Mouse (Mus musculus) CH12.LX (cell line): ENCODE results near the gene Mark4. TPM values are rescaled to one million over a fixed set of nuclear protein-coding genes. Genes with fewer than 3 reads are reported as not detected.

ENCODE experiments used
- DNase-seq: peaks from one replicate; pipeline ENCODE4 v3.0.0-alpha.2; 2013; ENCODE audit errors: extremely low read depth
- H3K27ac ChIP-seq: 2 replicates; pipeline ENCODE4 v1.5.1; 2012; ENCODE audit warnings: low read depth, mild to moderate bottlenecking, control low read depth, moderate library complexity; ENCODE audit not compliant: insufficient read depth
- H3K27me3 ChIP-seq: replicated peaks from 2 replicates; pipeline ENCODE3; 2012; ENCODE audit warnings: inconsistent platforms
- H3K36me3 ChIP-seq, 2 experiments: replicated peaks in 1 of 2; 2 replicates each; pipeline versions ENCODE3 to v1.6.1; 2012; ENCODE audit warnings: inconsistent platforms in 1 of 2, low read length in 1 of 2, mild to moderate bottlenecking in 1 of 2, mixed read lengths in 1 of 2, moderate library complexity in 1 of 2; ENCODE audit not compliant: control insufficient read depth in 1 of 2, insufficient read depth in 1 of 2
- H3K4me1 ChIP-seq, 2 experiments: 2 replicates each; pipeline ENCODE4 v1.6.1; 2012; ENCODE audit warnings: inconsistent platforms in 1 of 2, moderate library complexity in 1 of 2; ENCODE audit not compliant: insufficient read depth in 2 of 2, control insufficient read depth in 1 of 2
- H3K4me2 ChIP-seq: 2 replicates; pipeline ENCODE4 v1.6.1; 2012; ENCODE audit warnings: low read depth, mild to moderate bottlenecking, control low read depth; ENCODE audit not compliant: poor library complexity, insufficient read depth, severe bottlenecking
- H3K4me3 ChIP-seq, 3 experiments: fragments of 150-350 bp in 1 of 3; sonication (generic) in 1 of 3; replicated peaks in 1 of 3; 2 replicates each; pipeline versions ENCODE3 to v1.5.1; 2011 to 2012; ENCODE audit warnings: low read depth in 2 of 3, low read length in 2 of 3, mild to moderate bottlenecking in 2 of 3, moderate library complexity in 2 of 3, control low read depth in 1 of 3, improper control_type of control experiment in 1 of 3, inconsistent platforms in 1 of 3, mixed read lengths in 1 of 3; ENCODE audit not compliant: poor library complexity in 1 of 3
- H3K79me2 ChIP-seq: replicated peaks from 2 replicates; pipeline ENCODE4 v1.6.1; 2012; ENCODE audit warnings: mild to moderate bottlenecking, moderate library complexity; ENCODE audit not compliant: control insufficient read depth, poor library complexity, insufficient read depth, severe bottlenecking; ENCODE audit errors: extremely low read depth
- H3K9ac ChIP-seq: 2 replicates; pipeline ENCODE4 v1.6.1; 2012; ENCODE audit warnings: low read depth, mild to moderate bottlenecking, control low read depth, moderate library complexity; ENCODE audit not compliant: insufficient read depth
- H3K9me3 ChIP-seq: replicated peaks from 2 replicates; pipeline ENCODE3; 2012; ENCODE audit warnings: low read length, inconsistent platforms, mixed read lengths
- BHLHE40 ChIP-seq: IDR thresholded peaks from 2 replicates; pipeline ENCODE4 v1.6.1; 2011; ENCODE audit warnings: mild to moderate bottlenecking, low read depth, low read length, improper control_type of control experiment
- CHD2 ChIP-seq: IDR thresholded peaks from 2 replicates; pipeline ENCODE4 v1.6.1; 2011; ENCODE audit warnings: low read length, improper control_type of control experiment
- EP300 ChIP-seq: IDR thresholded peaks from 2 replicates; pipeline ENCODE4 v1.6.1; 2011; ENCODE audit warnings: low read length, improper control_type of control experiment
- ETS1 ChIP-seq: conservative IDR thresholded peaks from 2 replicates; pipeline ENCODE4 v1.6.1; 2012; ENCODE audit warnings: low read depth, mild to moderate bottlenecking, inconsistent platforms, low read length, improper control_type of control experiment, moderate library complexity
- HCFC1 ChIP-seq: IDR thresholded peaks from 2 replicates; pipeline ENCODE4 v1.6.1; 2012; ENCODE audit warnings: low read depth, mild to moderate bottlenecking, inconsistent platforms, low read length, improper control_type of control experiment
- JUN ChIP-seq: IDR thresholded peaks from 2 replicates; pipeline ENCODE4 v1.6.1; 2011; ENCODE audit warnings: low read depth, mild to moderate bottlenecking, low read length, improper control_type of control experiment, moderate library complexity; ENCODE audit not compliant: insufficient read depth
- KAT2A ChIP-seq: IDR thresholded peaks from 2 replicates; pipeline ENCODE4 v1.6.1; 2012; ENCODE audit warnings: low read length, improper control_type of control experiment, inconsistent platforms; ENCODE audit not compliant: insufficient replicate concordance
- MEF2A ChIP-seq: IDR thresholded peaks from 2 replicates; pipeline ENCODE4 v1.6.1; 2014; ENCODE audit warnings: low read depth, mild to moderate bottlenecking, inconsistent platforms, low read length, improper control_type of control experiment, borderline replicate concordance
- MXI1 ChIP-seq: IDR thresholded peaks from 2 replicates; pipeline ENCODE4 v1.6.1; 2011; ENCODE audit warnings: mild to moderate bottlenecking, low read depth, low read length, improper control_type of control experiment
- NELFE ChIP-seq: IDR thresholded peaks from 2 replicates; pipeline ENCODE4 v1.6.1; 2011; ENCODE audit warnings: low read depth, low read length, improper control_type of control experiment
- NRF1 ChIP-seq: IDR thresholded peaks from 2 replicates; pipeline ENCODE4 v1.6.1; 2014; ENCODE audit warnings: low read depth, mild to moderate bottlenecking, inconsistent platforms, low read length, improper control_type of control experiment, moderate library complexity
- POLR2A ChIP-seq: IDR thresholded peaks from 2 replicates; pipeline ENCODE4 v1.6.1; 2011; ENCODE audit warnings: low read depth, mild to moderate bottlenecking, improper control_type of control experiment, low read length
- SIN3A ChIP-seq: IDR thresholded peaks from 2 replicates; pipeline ENCODE4 v1.6.1; 2012; ENCODE audit warnings: low read length, improper control_type of control experiment, inconsistent platforms
- TCF12 ChIP-seq: IDR thresholded peaks from 2 replicates; pipeline ENCODE4 v1.6.1; 2014; ENCODE audit warnings: low read depth, mild to moderate bottlenecking, inconsistent platforms, low read length, improper control_type of control experiment
- USF2 ChIP-seq: conservative IDR thresholded peaks from 2 replicates; pipeline ENCODE4 v1.6.1; 2011; ENCODE audit warnings: low read depth, low read length, improper control_type of control experiment
- ZKSCAN1 ChIP-seq: IDR thresholded peaks from 2 replicates; pipeline ENCODE4 v1.6.1; 2012; ENCODE audit warnings: low read depth, inconsistent platforms, low read length, improper control_type of control experiment, borderline replicate concordance
- dilution Hi-C: fragments of 300-500 bp; cut with MboI; formaldehyde crosslinking; loops from 2 replicates; pipeline ENCODE4 v1.14.3; 2020; ENCODE audit warnings: low sequenced_read_pairs; ENCODE audit not compliant: extremely low pct_unique_long_range_greater_than_20kb, extremely low pct_ligation_motif_present
- in situ Hi-C: fragments of 300-500 bp; cut with MboI; formaldehyde crosslinking; loops from 3 replicates; pipeline ENCODE4 v1.14.3; 2019; ENCODE audit warnings: low sequenced_read_pairs, low pct_ligation_motif_present, low pct_unique_long_range_greater_than_20kb, mixed read lengths
- polyA plus RNA-seq: library from polyadenylated mRNA; unstranded; fragments of >175 nt; gene quantifications from 2 replicates; pipeline ENCODE4 v1.2.1, GENCODE M21; 2012; ENCODE audit warnings: low read depth; ENCODE audit not compliant: insufficient read length
- total RNA-seq, 2 experiments: library from RNA; depleted of rRNA; stranded (reverse); fragments of 300-350 nt in 1 of 2; fragments of >200 nt in 1 of 2; gene quantifications; 2 replicates each; pipeline ENCODE4 v1.2.3; 2012 to 2014

Gene Mark4
- total and polyA plus RNA-seq, 3 experiments, result 1.7 to 11.9 (median 7.3) TPM

- TF ChIP-seq MXI1 (no peak), BHLHE40 (no peak), SIN3A (no peak), TCF12 (no peak), POLR2A (no peak), KAT2A (no peak), ETS1 (no peak), NELFE (no peak), CHD2 (no peak), JUN (no peak), USF2 (no peak), NRF1 (no peak), EP300 (no peak), ZKSCAN1 (no peak)
- Histone ChIP-seq H3K4me2 (no peak overlapping the region), H3K9me3 (no peaks in the 10 kb centered on the region), H3K79me2 (no peaks in the 10 kb centered on the region), H3K27ac (no peak overlapping the region), H3K4me1 (peaks cover 0 to 7% of the 10 kb centered on the region in 2 experiments; a peak in 1 of 4 replicates), H3K4me3 (no peak overlapping the region), H3K27me3 (peaks cover 4% of the 10 kb centered on the region), H3K36me3 (peaks cover 50 to 70% of the 10 kb centered on the region in 2 experiments), H3K9ac (no peak overlapping the region)
- dilution Hi-C loops, result no loop called here
- in situ Hi-C loops, result no loop called here
- no peak for DNase-seq
Measured at GRCm38 (mm10) chr7:19426888-19427287, 31.7 kb downstream of the Mark4 start.

- Histone ChIP-seq H3K36me3 (peaks cover 44 to 65% of the 10 kb centered on the region in 2 experiments), H3K9me3 (no peaks in the 10 kb centered on the region), H3K27me3 (peaks cover 7% of the 10 kb centered on the region), H3K27ac (no peak overlapping the region), H3K4me1 (peaks cover 0 to 10% of the 10 kb centered on the region in 2 experiments; a peak in 2 of 4 replicates), H3K4me2 (no peak overlapping the region), H3K9ac (no peak overlapping the region), H3K79me2 (no peaks in the 10 kb centered on the region), H3K4me3 (no peak overlapping the region)
- in situ Hi-C loops (no loop called here), dilution Hi-C loops (no loop called here)
- DNase-seq, result no peak
- TF ChIP-seq HCFC1, result peak; percentile 65
- no peak for TF ChIP-seq MEF2A
Measured at GRCm38 (mm10) chr7:19426349-19426748, 32.3 kb downstream of the Mark4 start.
